In the genomic region with DNA sequence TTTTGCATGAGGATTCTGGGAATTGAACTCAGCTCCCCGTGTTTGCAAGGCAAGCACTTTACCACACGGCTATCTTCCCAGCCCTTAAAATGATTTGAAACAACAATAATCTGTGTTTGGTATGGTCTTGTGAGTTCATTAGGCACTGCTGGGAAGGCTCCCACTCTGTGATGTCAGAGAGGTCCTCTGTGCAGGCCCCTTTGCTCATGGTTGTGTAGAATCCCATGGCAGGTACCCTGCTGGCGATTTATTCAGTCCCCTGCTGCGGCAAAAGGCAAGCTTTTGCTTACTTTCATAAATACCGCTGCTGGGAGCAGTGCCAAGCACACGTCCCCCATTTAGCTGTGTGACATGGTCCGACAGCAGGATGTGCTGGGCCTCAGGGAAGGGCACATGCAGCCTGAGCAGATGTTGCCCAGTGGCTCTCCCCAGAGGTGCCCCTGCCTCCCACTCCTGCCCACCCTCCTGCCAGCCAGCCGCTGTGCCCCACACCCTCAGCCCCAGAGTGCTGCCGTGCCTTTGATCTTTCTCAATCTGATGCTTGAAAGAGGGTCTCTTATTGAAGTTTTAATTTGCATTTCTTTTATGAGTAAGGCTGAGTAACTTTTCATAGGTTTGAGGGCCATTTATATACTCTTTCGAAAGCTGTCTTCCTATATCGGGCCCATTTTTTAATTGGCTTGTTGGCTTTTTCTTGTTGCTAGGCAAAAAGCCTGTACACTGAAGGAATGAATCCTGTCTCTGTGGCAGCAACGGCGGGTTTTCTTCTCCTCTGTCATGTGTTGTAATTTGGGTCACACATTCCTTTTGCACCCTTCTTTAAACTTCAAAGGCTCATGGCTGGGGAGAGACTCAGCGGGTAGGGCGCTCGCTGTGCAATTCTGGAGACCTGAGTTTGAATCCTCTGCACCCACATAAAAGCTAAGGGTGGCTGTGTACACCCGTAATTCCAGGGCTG, we compare ENCODE assay signal across 10 mouse cellular contexts.
DNase-seq lines count a peak whose midpoint lies in the region; ATAC-seq and TF ChIP-seq lines count a peak whose summit lies in the region.
"Had no signal": no experiment of that assay in that cellular context is flagged by ENCODE, and none has a peak within 500 bp of the region (broad histone marks: within the 10 kb centered on the region; RNA-seq: fewer than 3 reads in every experiment).

No protein-coding gene starts in this region.

- no peak for TF ChIP-seq CTCF in kidney, postnatal 0 days (IDR thresholded peaks at IDR 0.05; ENCODE audit: low read depth)
- TF ChIP-seq CTCF in brain, embryonic 14.5 days (IDR thresholded peaks at IDR 0.05; ENCODE audit: borderline replicate concordance, extremely low read depth, insufficient read depth, insufficient read length) = no peak
- TF ChIP-seq CTCF in midbrain, postnatal 0 days (IDR thresholded peaks at IDR 0.05) = peak; percentile 10; the same call in 1 of the 2 replicates
- no peak for TF ChIP-seq CTCF in stomach, postnatal 0 days (IDR thresholded peaks at IDR 0.05; ENCODE audit: low read depth)
- no peak for TF ChIP-seq CTCF in liver, postnatal 0 days (IDR thresholded peaks at IDR 0.05; ENCODE audit: low read depth)

- TF ChIP-seq EP300 in stomach, postnatal 0 days (optimal IDR thresholded peaks at IDR 0.05) = no peak
- no peak for TF ChIP-seq EP300 in liver, postnatal 0 days (IDR thresholded peaks at IDR 0.05; ENCODE audit: low read depth)

- DNase-seq in kidney, postnatal 0 days (ENCODE audit: low spot score) = peak; percentile 33
- DNase-seq in kidney, postnatal 25 days = no peak
- DNase-seq in brain, embryonic 14.5 days (ENCODE audit: low read depth) = peak; percentile 92
- peak; percentile 70 for DNase-seq in midbrain, postnatal 0 days (ENCODE audit: low spot score)
- DNase-seq in stomach, postnatal 0 days (ENCODE audit: low spot score) = no peak
- no peak for DNase-seq in liver, postnatal 0 days
- no peak for DNase-seq in heart, adult 18-20 months
- DNase-seq: cerebellum, adult 9-10 months; kidney, adult 8-10 months had no signal

- no peak overlapping the region for H3K27ac ChIP-seq in kidney, postnatal 0 days
- H3K27ac ChIP-seq in hindbrain, embryonic 13.5 days = 0 out of 2 replicates have a peak overlapping the region, but pooled peaks have one; percentile 30
- peak overlapping the region; percentile 55; the same call in 1 of the 2 replicates for H3K27ac ChIP-seq in midbrain, postnatal 0 days (ENCODE audit: low read depth, low read length)
- no peak overlapping the region for H3K27ac ChIP-seq in stomach, postnatal 0 days (replicated peaks)
- H3K27ac ChIP-seq in liver, postnatal 0 days (ENCODE audit: low read depth) = no peak overlapping the region

- ATAC-seq in kidney, postnatal 0 days (replicated peaks; ENCODE audit: low FRiP score, low read depth) = no peak
- ATAC-seq in hindbrain, embryonic 13.5 days (ENCODE audit: low FRiP score) = peak; percentile 72
- peak; percentile 64; the same call in 1 of the 2 replicates for ATAC-seq in midbrain, postnatal 0 days (ENCODE audit: low FRiP score)
- no peak; the same call in 1 of the 2 replicates for ATAC-seq in stomach, postnatal 0 days (ENCODE audit: low FRiP score, low TSS enrichment)
- no peak for ATAC-seq in liver, postnatal 0 days

- WGBS in kidney, postnatal 0 days = 38% methylated on average over 17 of the region's 17 CpGs
- 12% methylated on average over 17 of the region's 17 CpGs for WGBS in hindbrain, embryonic 13.5 days
- 10% methylated on average over 17 of the region's 17 CpGs for WGBS in midbrain, postnatal 0 days
- WGBS in stomach, postnatal 0 days = 44% methylated on average over 17 of the region's 17 CpGs
- 58% methylated on average over 17 of the region's 17 CpGs for WGBS in liver, postnatal 0 days (ENCODE audit: insufficient replicate concordance)

- no peaks in the 10 kb centered on the region for H3K36me3 ChIP-seq in kidney, postnatal 0 days (ENCODE audit: insufficient read depth, low read length)
- no peaks in the 10 kb centered on the region for H3K36me3 ChIP-seq in hindbrain, embryonic 13.5 days
- no peaks in the 10 kb centered on the region for H3K36me3 ChIP-seq in midbrain, postnatal 0 days (ENCODE audit: insufficient read depth, low read length)
- no peaks in the 10 kb centered on the region for H3K36me3 ChIP-seq in stomach, postnatal 0 days (ENCODE audit: control insufficient read depth, insufficient read depth, low read length)
- H3K36me3 ChIP-seq in liver, postnatal 0 days (replicated peaks; ENCODE audit: insufficient read depth, low read length) = no peaks in the 10 kb centered on the region

- H3K9ac ChIP-seq in kidney, postnatal 0 days (ENCODE audit: low read depth, low read length) = no peak overlapping the region
- H3K9ac ChIP-seq in hindbrain, embryonic 13.5 days = no peak overlapping the region
- no peak overlapping the region for H3K9ac ChIP-seq in midbrain, postnatal 0 days (replicated peaks; ENCODE audit: low read length, poor library complexity, severe bottlenecking)
- H3K9ac ChIP-seq in stomach, postnatal 0 days (ENCODE audit: low read length) = no peak overlapping the region
- no peak overlapping the region for H3K9ac ChIP-seq in liver, postnatal 0 days (replicated peaks)

- H3K4me3 ChIP-seq in kidney, postnatal 0 days (replicated peaks; ENCODE audit: low read depth, low read length) = no peak overlapping the region
- no peak overlapping the region for H3K4me3 ChIP-seq in hindbrain, embryonic 13.5 days
- H3K4me3 ChIP-seq in midbrain, postnatal 0 days (ENCODE audit: low read depth, low read length) = no peak overlapping the region
- H3K4me3 ChIP-seq in stomach, postnatal 0 days (ENCODE audit: low read depth, low read length) = no peak overlapping the region
- no peak overlapping the region for H3K4me3 ChIP-seq in liver, postnatal 0 days (ENCODE audit: low read depth, low read length)

- TF ChIP-seq POLR2A in brain, embryonic 14.5 days (IDR thresholded peaks at IDR 0.05; ENCODE audit: borderline replicate concordance, extremely low read depth, insufficient read depth, insufficient read length, poor library complexity, severe bottlenecking) = no peak

- H3K4me1 ChIP-seq in kidney, postnatal 0 days (replicated peaks; ENCODE audit: insufficient read depth, low read length) = no peaks in the 10 kb centered on the region
- H3K4me1 ChIP-seq in hindbrain, embryonic 13.5 days (replicated peaks) = peaks cover 51% of the 10 kb centered on the region
- peaks cover 16% of the 10 kb centered on the region for H3K4me1 ChIP-seq in midbrain, postnatal 0 days (ENCODE audit: insufficient read depth, low read length)
- H3K4me1 ChIP-seq in stomach, postnatal 0 days (replicated peaks; ENCODE audit: control insufficient read depth, insufficient read depth) = 0 out of 2 replicates have a peak, but pooled peaks cover 2% of the 10 kb centered on the region
- H3K4me1 ChIP-seq in liver, postnatal 0 days (ENCODE audit: insufficient read depth) = peaks cover 8% of the 10 kb centered on the region

- no peaks in the 10 kb centered on the region for H3K9me3 ChIP-seq in kidney, postnatal 0 days (replicated peaks; ENCODE audit: low read length)
- H3K9me3 ChIP-seq in hindbrain, embryonic 13.5 days = no peaks in the 10 kb centered on the region
- no peaks in the 10 kb centered on the region for H3K9me3 ChIP-seq in midbrain, postnatal 0 days (ENCODE audit: low read length)
- H3K9me3 ChIP-seq in stomach, postnatal 0 days (ENCODE audit: control insufficient read depth, low read length) = no peaks in the 10 kb centered on the region
- H3K9me3 ChIP-seq in liver, postnatal 0 days (ENCODE audit: low read length) = no peaks in the 10 kb centered on the region

- no peak overlapping the region for H3K4me2 ChIP-seq in kidney, postnatal 0 days (ENCODE audit: low read length)
- no peak overlapping the region for H3K4me2 ChIP-seq in hindbrain, embryonic 13.5 days
- H3K4me2 ChIP-seq in midbrain, postnatal 0 days (ENCODE audit: low read depth, low read length, poor library complexity, severe bottlenecking) = no peak overlapping the region
- no peak overlapping the region for H3K4me2 ChIP-seq in stomach, postnatal 0 days (replicated peaks; ENCODE audit: low read depth)
- H3K4me2 ChIP-seq in liver, postnatal 0 days (ENCODE audit: low read depth, low read length) = no peak overlapping the region

- no peaks in the 10 kb centered on the region for H3K27me3 ChIP-seq in kidney, postnatal 0 days (ENCODE audit: insufficient read depth, low read length)
- H3K27me3 ChIP-seq in hindbrain, embryonic 13.5 days = peaks cover 50% of the 10 kb centered on the region
- peaks cover 9% of the 10 kb centered on the region; the same call in 1 of the 2 replicates for H3K27me3 ChIP-seq in midbrain, postnatal 0 days (ENCODE audit: insufficient read depth, low read length)
- H3K27me3 ChIP-seq in stomach, postnatal 0 days (ENCODE audit: control insufficient read depth, insufficient read depth, low read length) = no peaks in the 10 kb centered on the region
- H3K27me3 ChIP-seq in liver, postnatal 0 days (ENCODE audit: insufficient read depth, low read length) = no peaks in the 10 kb centered on the region

Comparison
In these comparisons a context has a peak if more than half of its experiments do, and no peak if none do; other contexts are left out.
1. DNase-seq: peak in kidney, postnatal 0 days (single experiment), brain, embryonic 14.5 days (single experiment) and midbrain, postnatal 0 days (single experiment); none in kidney, postnatal 25 days (0 of 2), stomach, postnatal 0 days (single experiment), liver, postnatal 0 days (single experiment) and heart, adult 18-20 months (0 of 2).
2. ATAC-seq: peak in hindbrain, embryonic 13.5 days (single experiment) and midbrain, postnatal 0 days (single experiment); none in kidney, postnatal 0 days (single experiment), stomach, postnatal 0 days (single experiment) and liver, postnatal 0 days (single experiment).
3. H3K27ac ChIP-seq: peak in hindbrain, embryonic 13.5 days (single experiment) and midbrain, postnatal 0 days (single experiment); none in kidney, postnatal 0 days (single experiment), stomach, postnatal 0 days (single experiment) and liver, postnatal 0 days (single experiment).